Mouse (Mus musculus): ENCODE measurements around the gene Gm12258.
A peak's percentile ranks its signal among the peaks of the same experiment; 100 is the strongest.

Gene Gm12258

DNA sequence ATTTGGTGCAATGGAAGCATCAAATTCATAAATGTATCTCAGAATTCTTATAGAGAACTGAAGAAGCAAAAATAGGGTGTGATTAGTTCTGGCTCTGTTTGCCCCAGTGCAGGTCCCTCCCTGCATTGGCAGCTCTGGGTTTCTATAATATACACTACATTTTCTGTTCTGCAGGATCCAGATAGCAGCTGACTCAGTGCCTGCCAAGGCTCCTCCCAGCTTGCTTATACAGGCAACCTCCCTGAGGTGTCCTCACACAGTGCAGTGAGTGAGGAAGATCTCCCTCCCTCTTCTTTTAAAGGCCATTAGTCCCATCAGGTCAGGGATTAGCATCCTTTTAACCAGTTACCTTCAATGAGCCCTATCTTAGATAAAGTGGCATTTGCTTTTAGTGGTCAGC, 54.1 kb downstream of the Gm12258 start:
- no peak for DNase-seq (ENCODE audit: low read depth)

DNA sequence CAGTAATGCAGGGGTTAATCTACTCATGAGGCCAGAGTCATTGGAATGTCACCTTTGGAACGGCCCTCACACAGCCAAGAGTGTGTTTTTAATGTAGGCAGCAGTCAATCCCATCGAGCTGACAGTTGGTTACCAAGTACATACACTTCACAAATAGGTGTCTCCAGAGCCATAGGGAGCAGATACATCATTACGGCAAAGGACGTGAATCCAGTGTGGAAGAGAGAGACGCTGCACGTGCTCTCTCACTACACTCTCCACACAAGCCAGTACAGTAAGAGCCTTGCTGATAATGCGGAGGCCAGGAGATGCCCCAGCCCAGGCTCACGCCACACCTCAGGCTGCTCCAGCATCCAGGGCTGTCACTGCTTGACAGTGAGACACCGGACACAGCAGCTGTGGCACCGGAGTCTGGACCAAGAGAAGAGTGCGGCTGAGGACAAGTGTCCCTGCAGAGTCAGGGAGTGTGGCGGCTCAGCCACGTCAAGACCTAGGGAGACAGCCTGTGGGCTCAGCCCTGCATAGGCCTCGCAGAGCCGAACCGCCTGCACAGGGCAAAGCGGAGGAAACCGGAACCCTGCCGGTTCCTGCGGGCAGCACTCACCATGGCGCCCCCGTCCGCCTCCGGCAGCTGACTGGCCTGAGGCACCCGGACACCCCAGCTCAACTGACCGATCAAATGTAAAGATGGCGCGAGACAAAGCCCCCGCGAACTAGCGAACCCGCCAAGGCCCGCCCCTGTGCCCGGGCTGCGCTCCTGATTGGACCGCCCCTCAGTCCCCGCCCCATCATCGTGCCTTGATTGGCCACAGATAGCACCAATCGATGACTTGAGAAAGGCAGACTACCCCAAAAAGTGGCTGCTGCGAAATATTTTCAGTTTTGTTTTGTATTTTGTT, 56.8 kb downstream of the Gm12258 start, which contains the start of gene Zfp39:
Gene Zfp39, minus strand, starts transcription at position 715 of the 899 bp plus-strand sequence.
- DNase-seq (ENCODE audit: low read depth): peak; percentile 92

DNA sequence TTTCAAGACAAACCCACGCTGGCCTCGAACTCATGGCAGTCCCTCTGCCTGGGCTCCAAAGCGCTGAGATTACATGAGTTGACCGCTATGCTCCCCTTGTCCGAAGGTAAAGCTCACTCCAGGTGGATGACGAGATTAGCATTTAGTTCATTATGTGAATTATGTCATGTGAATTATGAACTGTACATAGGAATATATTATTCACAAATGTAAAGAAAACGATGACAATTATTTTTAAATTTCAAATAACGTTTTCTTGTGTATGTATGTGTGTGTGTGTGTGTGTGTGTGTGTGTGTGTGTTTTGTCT, 57.4 kb downstream of the Gm12258 start:
- DNase-seq (ENCODE audit: low read depth): no peak

DNA sequence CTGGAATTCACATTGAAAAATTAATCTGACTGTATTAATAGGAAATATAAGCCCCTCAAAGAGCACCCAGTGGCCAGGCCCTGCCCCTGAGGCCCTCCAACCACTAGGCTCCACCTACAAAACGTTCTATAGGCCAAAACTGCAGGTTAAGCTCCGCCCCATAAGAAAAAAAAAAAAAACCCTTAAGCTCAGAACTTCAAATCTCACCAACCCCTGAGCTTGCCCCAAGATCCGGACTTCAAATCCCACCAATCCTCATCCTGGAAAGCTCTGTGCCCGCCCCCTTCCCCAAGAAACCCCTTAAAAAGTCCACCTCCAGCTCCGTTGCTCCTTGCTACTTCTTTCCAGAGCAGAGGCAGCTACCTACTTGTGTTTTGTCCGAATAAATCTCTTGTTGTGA, 57.9 kb downstream of the Gm12258 start:
- DNase-seq (ENCODE audit: low read depth): peak; percentile 53

All from c-Kit-positive CD71-positive TER-119-negative erythroid progenitor cells, embryonic 14.5 days (primary cell).